Mouse (Mus musculus) kidney, embryonic 14.5 days (tissue): Measurements from ENCODE around the gene Ybx2. TPM values are rescaled to one million over a fixed set of nuclear protein-coding genes. Genes with fewer than 3 reads are reported as not detected.
A peak's percentile ranks its signal among the peaks of the same experiment; 100 is the strongest.

Experiments used
- ATAC-seq: fragments of 200-750 bp; cut with Nextera tagmentation; 2 replicates; pipeline ENCODE4 v1.8.0; 2017; ENCODE audit warnings: moderate number of reproducible peaks, mild to moderate bottlenecking, moderate TSS enrichment, moderate library complexity; ENCODE audit not compliant: low FRiP score, low TSS enrichment
- H3K27ac ChIP-seq: fragments of 300-500 bp; sonication (generic); 2 replicates; pipeline ENCODE4 v1.5.1; 2014; ENCODE audit warnings: low read depth, mild to moderate bottlenecking, low read length, moderate library complexity, mixed read lengths
- H3K27me3 ChIP-seq: fragments of 300-500 bp; sonication (generic); 2 replicates; pipeline ENCODE4 v1.6.1; 2014; ENCODE audit warnings: mild to moderate bottlenecking, low read length; ENCODE audit not compliant: control insufficient read depth, insufficient read depth
- H3K36me3 ChIP-seq: fragments of 300-500 bp; sonication (generic); 2 replicates; pipeline ENCODE4 v1.6.1; 2014; ENCODE audit warnings: low read length, mixed read lengths; ENCODE audit not compliant: control insufficient read depth, insufficient read depth
- H3K4me1 ChIP-seq: fragments of 300-500 bp; sonication (generic); 2 replicates; pipeline ENCODE4 v1.6.1; 2014; ENCODE audit warnings: low read length, mixed read lengths; ENCODE audit not compliant: control insufficient read depth, insufficient read depth
- H3K4me2 ChIP-seq: fragments of 300-500 bp; sonication (generic); replicated peaks from 2 replicates; pipeline ENCODE4 v1.6.1; 2014; ENCODE audit warnings: low read depth, mild to moderate bottlenecking, low read length
- H3K4me3 ChIP-seq: fragments of 300-500 bp; sonication (generic); 2 replicates; pipeline ENCODE4 v1.5.1; 2014; ENCODE audit warnings: mild to moderate bottlenecking, low read length
- H3K9ac ChIP-seq: fragments of 300-500 bp; sonication (generic); 2 replicates; pipeline ENCODE4 v1.6.1; 2014; ENCODE audit warnings: low read depth, mild to moderate bottlenecking, low read length, moderate library complexity
- H3K9me3 ChIP-seq: fragments of 300-500 bp; sonication (generic); 2 replicates; pipeline ENCODE4 v1.6.1; 2016; ENCODE audit warnings: low read length; ENCODE audit not compliant: control insufficient read depth
- WGBS: fragments of 180-500 bp; shearing (Covaris S2); extraction: QIAGEN DNeasy Blood & Tissue Kit; methylation state at CpG from one replicate; pipeline ENCODE4 v1.1.7; 2014; 5-methylcytosine and 5-hydroxymethylcytosine counted together
- microRNA-seq: library from miRNA; unstranded; fragments of <30 nt; microRNA quantifications from one replicate; pipeline ENCODE4, GENCODE M21; 2016
- polyA plus RNA-seq: library from polyadenylated mRNA; unstranded; fragments of >200 nt; fragmentation: Nextera tagmentation; extraction: Ambion mirVana; gene quantifications from 2 replicates; pipeline ENCODE4 v1.2.1, GENCODE M21; 2014

Gene Ybx2
- polyA plus RNA-seq, 1 experiment from 2014 or later: 10.1 TPM

GRCm38 (mm10) chr11:69982877-69983276, 47.3 kb downstream of the Ybx2 start:
- Histone ChIP-seq H3K9ac (peak overlapping the region; percentile 99; the same call in 1 of the 2 replicates), H3K4me3 (peak overlapping the region; percentile 100), H3K27ac (no peak overlapping the region), H3K4me2 (peak overlapping the region; percentile 90), H3K9me3 (no peaks in the 10 kb centered on the region), H3K4me1 (peaks cover 15% of the 10 kb centered on the region), H3K27me3 (no peaks in the 10 kb centered on the region), H3K36me3 (peaks cover 47% of the 10 kb centered on the region)
- no peak for ATAC-seq
- 14% methylated on average over 5 of the region's 5 CpGs for WGBS

- peak overlapping the region; percentile 100; the same call in 1 of the 2 replicates for H3K4me3 ChIP-seq
- 79% methylated on average over 4 of the region's 4 CpGs for WGBS
- H3K9ac ChIP-seq: peak overlapping the region; percentile 99; the same call in 1 of the 2 replicates
These were observed 47.8 kb downstream of the Ybx2 start for GRCm38 (mm10) chr11:69983377-69983776.

GRCm38 (mm10) chr11:69984431-69984830, 48.8 kb downstream of the Ybx2 start:
- Histone ChIP-seq H3K4me1 (peaks cover 15% of the 10 kb centered on the region), H3K9ac (no peak overlapping the region), H3K9me3 (no peaks in the 10 kb centered on the region), H3K27me3 (no peaks in the 10 kb centered on the region), H3K4me2 (no peak overlapping the region), H3K36me3 (peaks cover 57% of the 10 kb centered on the region), H3K27ac (no peak overlapping the region), H3K4me3 (no peak overlapping the region)
- ATAC-seq: no peak
- WGBS: 89% methylated on average over 8 of the region's 8 CpGs

More at GRCm38 (mm10) chr11:69983377-69983776, 47.8 kb downstream of the Ybx2 start:
- Histone ChIP-seq H3K27me3 (no peaks in the 10 kb centered on the region), H3K9me3 (no peaks in the 10 kb centered on the region), H3K36me3 (peaks cover 50% of the 10 kb centered on the region), H3K4me1 (peaks cover 15% of the 10 kb centered on the region), H3K4me2 (peak overlapping the region; percentile 90; the same call in 1 of the 2 replicates), H3K27ac (no peak overlapping the region)
- no peak for ATAC-seq

- no peaks in the 10 kb centered on the region for H3K9me3 ChIP-seq
- peak overlapping the region; percentile 11; the same call in 1 of the 2 replicates for H3K27ac ChIP-seq
- no peak overlapping the region for H3K4me2 ChIP-seq
- H3K9ac ChIP-seq: no peak overlapping the region
- H3K36me3 ChIP-seq: peaks cover 72% of the 10 kb centered on the region
- no peak overlapping the region for H3K4me3 ChIP-seq
- H3K4me1 ChIP-seq: peaks cover 9% of the 10 kb centered on the region
- no peak for ATAC-seq
- no peaks in the 10 kb centered on the region for H3K27me3 ChIP-seq
- WGBS: 88% methylated on average over 8 of the region's 8 CpGs
These were observed 54.4 kb downstream of the Ybx2 start for GRCm38 (mm10) chr11:69989949-69990348.

Small RNAs within 50 kb of the gene (microRNA-seq; reads per million reads assigned to microRNA genes)
- gene Gm44349: not detected

Other genes with a start within 250 kb of the Ybx2 start
- gene Tnfsf12, start 239.9 kb upstream of the Ybx2 start, polyA plus RNA-seq: 6.9 and 8.6 TPM in 2 replicates
- gene Tnfsfm13, start 239.7 kb upstream of the Ybx2 start, polyA plus RNA-seq: 4.6 and 4.9 TPM in 2 replicates
- 30.2 and 58.4 TPM in 2 replicates for gene Polr2a, start 177.2 kb upstream of the Ybx2 start, polyA plus RNA-seq
- 0.23 and 0.36 TPM in 2 replicates for gene Slc35g3, start 173.8 kb upstream of the Ybx2 start, polyA plus RNA-seq
- gene Zbtb4, start 169.9 kb upstream of the Ybx2 start, polyA plus RNA-seq: 2.0 and 2.2 TPM in 2 replicates
- 4.6 and 6.5 TPM in 2 replicates for gene Chrnb1, start 139.9 kb upstream of the Ybx2 start, polyA plus RNA-seq
- gene Fgf11, start 133.9 kb upstream of the Ybx2 start, polyA plus RNA-seq: 1.7 and 1.9 TPM in 2 replicates
- gene Tmem102, start 130.2 kb upstream of the Ybx2 start, polyA plus RNA-seq: 6.4 and 7.7 TPM in 2 replicates
- not detected in 2 replicates for gene Gm39566, start 120.5 kb upstream of the Ybx2 start, polyA plus RNA-seq
- gene Spem2, start 117.3 kb upstream of the Ybx2 start, polyA plus RNA-seq: not detected in 2 replicates
- gene Spem1, start 113.6 kb upstream of the Ybx2 start, polyA plus RNA-seq: 0.27 TPM in 1 of 2 replicates, not detected in the other
- gene Nlgn2, start 98.0 kb upstream of the Ybx2 start, polyA plus RNA-seq: 7.8 and 8.5 TPM in 2 replicates
- gene Tmem256, start 97.3 kb upstream of the Ybx2 start, polyA plus RNA-seq: 354 and 512 TPM in 2 replicates
- gene Plscr3, start 89.4 kb upstream of the Ybx2 start, polyA plus RNA-seq: 84.3 and 105 TPM in 2 replicates
- gene Tnk1, start 77.1 kb upstream of the Ybx2 start, polyA plus RNA-seq: 2.3 and 4.9 TPM in 2 replicates
- gene Tmem95, start 57.8 kb upstream of the Ybx2 start, polyA plus RNA-seq: not detected in 2 replicates
- 3.8 and 6.4 TPM in 2 replicates for gene Kctd11, start 54.4 kb upstream of the Ybx2 start, polyA plus RNA-seq
- 0.20 and 0.28 TPM in 2 replicates for gene Acap1, start 40.3 kb upstream of the Ybx2 start, polyA plus RNA-seq
- 12.4 and 15.1 TPM in 2 replicates for gene 2810408A11Rik, start 34.8 kb upstream of the Ybx2 start, polyA plus RNA-seq
- 13.0 and 16.3 TPM in 2 replicates for gene Neurl4, start 34.7 kb upstream of the Ybx2 start, polyA plus RNA-seq
- 73.4 and 82.0 TPM in 2 replicates for gene Gps2, start 21.9 kb upstream of the Ybx2 start, polyA plus RNA-seq
- gene Eif5a, start 13.8 kb upstream of the Ybx2 start, polyA plus RNA-seq: 2,108 and 2,169 TPM in 2 replicates
- gene Slc2a4, start 12.4 kb downstream of the Ybx2 start, polyA plus RNA-seq: 11.7 and 14.1 TPM in 2 replicates
- gene Cldn7, start 29.0 kb downstream of the Ybx2 start, polyA plus RNA-seq: 117 and 132 TPM in 2 replicates
- gene Ctdnep1, start 45.4 kb downstream of the Ybx2 start, polyA plus RNA-seq: 34.5 and 50.1 TPM in 2 replicates
- gene Elp5, start 46.7 kb downstream of the Ybx2 start, polyA plus RNA-seq: 117 and 141 TPM in 2 replicates
- 426 and 499 TPM in 2 replicates for gene Gabarap, start 55.3 kb downstream of the Ybx2 start, polyA plus RNA-seq
- 48.5 and 63.1 TPM in 2 replicates for gene Phf23, start 60.0 kb downstream of the Ybx2 start, polyA plus RNA-seq
- 28.2 and 34.9 TPM in 2 replicates for gene Dvl2, start 64.8 kb downstream of the Ybx2 start, polyA plus RNA-seq
- 41.1 and 58.4 TPM in 2 replicates for gene Acadvl, start 79.6 kb downstream of the Ybx2 start, polyA plus RNA-seq
- 13.2 and 16.4 TPM in 2 replicates for gene Dlg4, start 81.1 kb downstream of the Ybx2 start, polyA plus RNA-seq
- gene Asgr1, start 118.3 kb downstream of the Ybx2 start, polyA plus RNA-seq: 2.0 and 2.4 TPM in 2 replicates
- gene Asgr2, start 156.8 kb downstream of the Ybx2 start, polyA plus RNA-seq: not detected in 2 replicates
- gene Mgl2, start 194.5 kb downstream of the Ybx2 start, polyA plus RNA-seq: 0.60 TPM in 1 of 2 replicates, not detected in the other
- gene Clec10a, start 220.4 kb downstream of the Ybx2 start, polyA plus RNA-seq: 0.57 and 0.74 TPM in 2 replicates